In the genomic region with DNA sequence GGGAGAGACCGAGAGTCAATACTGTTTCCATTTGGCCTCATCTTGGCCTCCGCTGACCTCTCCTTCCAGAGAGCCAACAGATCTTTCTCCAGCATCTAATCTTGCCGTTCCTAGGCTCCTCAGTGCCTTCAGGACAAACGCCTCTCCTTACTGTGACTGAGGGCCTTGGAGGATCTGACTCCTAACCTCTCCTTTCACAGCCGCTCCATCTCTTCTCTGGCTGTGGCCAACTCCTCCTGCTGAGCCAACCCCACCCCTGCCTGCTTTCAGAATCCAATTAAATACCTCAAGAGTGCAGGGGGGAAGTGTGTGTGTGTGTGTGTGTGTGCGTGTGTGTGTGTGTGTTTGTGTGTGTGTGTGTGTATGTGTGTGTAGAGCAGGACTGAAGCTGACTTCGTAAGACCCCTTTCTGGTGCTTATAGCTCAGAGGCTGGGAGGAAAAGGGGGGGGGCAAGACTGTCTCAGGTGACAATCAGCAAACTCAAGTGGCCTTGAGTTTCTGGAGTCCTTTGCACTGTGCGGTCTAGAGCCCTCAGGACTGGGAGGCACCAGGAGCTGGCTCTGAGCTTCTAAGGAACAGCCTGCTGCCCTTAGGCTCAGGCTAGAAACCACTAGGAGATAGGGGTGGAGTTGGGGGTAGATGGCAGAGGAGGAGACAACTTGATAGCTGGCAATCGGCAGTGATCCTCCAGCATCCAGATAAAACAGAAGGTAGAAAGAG, we compare ENCODE assay signal across 8 mouse cellular contexts. TPM values are rescaled to one million over a fixed set of nuclear protein-coding genes. Genes with fewer than 3 reads are reported as not detected.
A peak's percentile ranks its signal among the peaks of the same experiment; 100 is the strongest.
DNase-seq lines count a peak whose midpoint lies in the region; ATAC-seq and TF ChIP-seq lines count a peak whose summit lies in the region.

No protein-coding gene starts in this region.

- H3K36me3 ChIP-seq in lung, embryonic 16.5 days (ENCODE audit: control insufficient read depth, insufficient read depth, low read length) = no peaks in the 10 kb centered on the region
- no peaks in the 10 kb centered on the region for H3K36me3 ChIP-seq in forebrain, postnatal 0 days (ENCODE audit: insufficient read depth)
- no peaks in the 10 kb centered on the region for H3K36me3 ChIP-seq in limb, embryonic 15.5 days
- no peaks in the 10 kb centered on the region for H3K36me3 ChIP-seq in stomach, embryonic 14.5 days (ENCODE audit: control insufficient read depth, insufficient read depth, low read length)

- WGBS in lung, embryonic 16.5 days = 22% methylated on average over 9 of the region's 9 CpGs
- WGBS in lung, adult 2 months = 34% methylated on average over 9 of the region's 9 CpGs
- WGBS in forebrain, postnatal 0 days = 38% methylated on average over 9 of the region's 9 CpGs
- WGBS in limb, embryonic 15.5 days = 34% methylated on average over 9 of the region's 9 CpGs
- WGBS in stomach, embryonic 14.5 days = 20% methylated on average over 9 of the region's 9 CpGs

- no peak overlapping the region for H3K9ac ChIP-seq in lung, embryonic 16.5 days (ENCODE audit: low read length)
- no peak overlapping the region for H3K9ac ChIP-seq in forebrain, postnatal 0 days
- no peak overlapping the region for H3K9ac ChIP-seq in limb, embryonic 15.5 days
- H3K9ac ChIP-seq in stomach, embryonic 14.5 days (replicated peaks; ENCODE audit: low read depth, low read length) = no peak overlapping the region; the same call in 1 of the 2 replicates

- H3K27me3 ChIP-seq in lung, embryonic 16.5 days (ENCODE audit: control insufficient read depth, insufficient read depth, low read depth, low read length) = no peaks in the 10 kb centered on the region
- H3K27me3 ChIP-seq in forebrain, postnatal 0 days (ENCODE audit: insufficient read depth, low read length) = no peaks in the 10 kb centered on the region
- peaks cover 5% of the 10 kb centered on the region; the same call in 1 of the 2 replicates for H3K27me3 ChIP-seq in limb, embryonic 15.5 days
- H3K27me3 ChIP-seq in stomach, embryonic 14.5 days (ENCODE audit: control insufficient read depth, insufficient read depth, low read length) = no peaks in the 10 kb centered on the region

- no peak for DNase-seq in lung, adult 2 months
- DNase-seq in forebrain, postnatal 0 days = no peak
- no peak for DNase-seq in cerebellum, adult 9-11 months
- DNase-seq in c-Kit-positive CD71-positive TER-119-positive erythroid progenitor cells, embryonic 14.5 days (ENCODE audit: low spot score) = no peak

- TF ChIP-seq CTCF in lung, adult 2 months (IDR thresholded peaks at IDR 0.05; ENCODE audit: insufficient read depth, low read length) = no peak
- TF ChIP-seq CTCF in forebrain, postnatal 0 days (IDR thresholded peaks at IDR 0.05; ENCODE audit: low read depth) = no peak

- TF ChIP-seq POLR2A in lung, adult 2 months (IDR thresholded peaks at IDR 0.05; ENCODE audit: borderline replicate concordance, extremely low read depth, low read depth, low read length) = no peak

- H3K27ac ChIP-seq in lung, embryonic 16.5 days (ENCODE audit: low read length) = peak overlapping the region; percentile 1; the same call in 1 of the 2 replicates
- H3K27ac ChIP-seq in forebrain, postnatal 0 days (ENCODE audit: low read depth, low read length) = 0 out of 2 replicates have a peak overlapping the region, but pooled peaks have one; percentile 40
- peak overlapping the region; percentile 23; the same call in 1 of the 2 replicates for H3K27ac ChIP-seq in limb, embryonic 15.5 days
- H3K27ac ChIP-seq in stomach, embryonic 14.5 days (ENCODE audit: low read length) = peak overlapping the region; percentile 96

- peak overlapping the region; percentile 0; the same call in 1 of the 2 replicates for H3K4me2 ChIP-seq in lung, embryonic 16.5 days (ENCODE audit: low read depth, low read length)
- H3K4me2 ChIP-seq in forebrain, postnatal 0 days (ENCODE audit: low read depth) = peak overlapping the region; percentile 21; the same call in 1 of the 2 replicates
- peak overlapping the region; percentile 39; the same call in 1 of the 2 replicates for H3K4me2 ChIP-seq in limb, embryonic 15.5 days
- peak overlapping the region; percentile 50 for H3K4me2 ChIP-seq in stomach, embryonic 14.5 days (replicated peaks; ENCODE audit: low read depth, low read length)

- peaks cover 15% of the 10 kb centered on the region for H3K4me1 ChIP-seq in lung, embryonic 16.5 days (replicated peaks; ENCODE audit: control insufficient read depth, insufficient read depth, low read length)
- H3K4me1 ChIP-seq in lung, adult 2 months (ENCODE audit: control insufficient read depth, insufficient read depth, low read length) = peaks cover 6% of the 10 kb centered on the region
- H3K4me1 ChIP-seq in forebrain, postnatal 0 days (ENCODE audit: insufficient read depth) = peaks cover 18% of the 10 kb centered on the region
- peaks cover 22% of the 10 kb centered on the region for H3K4me1 ChIP-seq in limb, embryonic 15.5 days
- H3K4me1 ChIP-seq in stomach, embryonic 14.5 days (ENCODE audit: control insufficient read depth, insufficient read depth, low read length) = peaks cover 21% of the 10 kb centered on the region; the same call in 1 of the 2 replicates

- peak; percentile 53 for ATAC-seq in lung, embryonic 16.5 days (ENCODE audit: low read depth)
- 0 out of 2 replicates have a peak, but pooled peaks have one; percentile 16 for ATAC-seq in forebrain, postnatal 0 days
- ATAC-seq in limb, embryonic 15.5 days (ENCODE audit: insufficient number of reproducible peaks, low FRiP score, low TSS enrichment, low read depth) = 0 out of 2 replicates have a peak, but pooled peaks have one; percentile 1
- ATAC-seq in stomach, embryonic 14.5 days (ENCODE audit: insufficient number of reproducible peaks, insufficient read depth, low FRiP score, low read depth) = peak; percentile 43; the same call in 1 of the 2 replicates
- no peak for ATAC-seq in frontal cortex, adult (ENCODE audit: low TSS enrichment)

- no peak overlapping the region for H3K4me3 ChIP-seq in lung, embryonic 16.5 days (ENCODE audit: low read length)
- H3K4me3 ChIP-seq in lung, adult 2 months (replicated peaks; ENCODE audit: extremely low read depth, low read depth, low read length) = no peak overlapping the region
- H3K4me3 ChIP-seq in forebrain, postnatal 0 days (ENCODE audit: low read depth, low read length) = no peak overlapping the region
- H3K4me3 ChIP-seq in limb, embryonic 15.5 days = no peak overlapping the region
- H3K4me3 ChIP-seq in stomach, embryonic 14.5 days (ENCODE audit: low read depth, low read length) = peak overlapping the region; percentile 31; the same call in 1 of the 2 replicates

- H3K9me3 ChIP-seq in lung, embryonic 16.5 days (ENCODE audit: control insufficient read depth, low read length) = no peaks in the 10 kb centered on the region
- H3K9me3 ChIP-seq in forebrain, postnatal 0 days (ENCODE audit: low read length) = no peaks in the 10 kb centered on the region
- no peaks in the 10 kb centered on the region for H3K9me3 ChIP-seq in limb, embryonic 15.5 days
- H3K9me3 ChIP-seq in stomach, embryonic 14.5 days (ENCODE audit: control insufficient read depth, low read depth, low read length) = no peaks in the 10 kb centered on the region

RNA-seq across cellular contexts. Expression of gene Kcnb1, which starts 59.7 kb away (rescaled TPM):
- 0.45 and 0.65 TPM in 2 replicates for polyA plus RNA-seq in lung, embryonic 16.5 days (2015; fragmentation: Nextera tagmentation; extraction: Ambion mirVana)
- 4.5 and 5.1 TPM in 2 replicates for polyA plus RNA-seq in lung, adult 2 months (2012; rRNA removed)
- total RNA-seq in forebrain, postnatal 0 days (2014; rRNA removed) = 15.5 and 21.8 TPM in 2 replicates
- 2.9 and 4.1 TPM in 2 replicates for polyA plus RNA-seq in forebrain, postnatal 0 days (2015; fragmentation: Nextera tagmentation; extraction: Ambion mirVana)
- polyA plus RNA-seq in limb, embryonic 15.5 days (2015; fragmentation: Nextera tagmentation; extraction: Ambion mirVana) = 0.73 and 1.1 TPM in 2 replicates
- polyA plus RNA-seq in stomach, embryonic 14.5 days (2014; fragmentation: Nextera tagmentation; extraction: Ambion mirVana) = 2.1 and 2.5 TPM in 2 replicates

Comparison
In these comparisons a context has a peak if more than half of its experiments do, and no peak if none do; other contexts are left out.
1. H3K27ac ChIP-seq: peak in every context shown above with its lines; median percentile 96 in stomach, embryonic 14.5 days; 40 in forebrain, postnatal 0 days; 23 in limb, embryonic 15.5 days; 1 in lung, embryonic 16.5 days.
2. H3K4me2 ChIP-seq: peak in every context shown above with its lines; median percentile 50 in stomach, embryonic 14.5 days; 39 in limb, embryonic 15.5 days; 21 in forebrain, postnatal 0 days; 0 in lung, embryonic 16.5 days.